Mouse (Mus musculus) CD8-positive naive resting alpha-beta T cell, adult 2 months (primary cell): ENCODE results near the gene Id3.

Experiments used
- DNase-seq, 2 experiments: peaks; one replicate each; pipeline ENCODE4 v3.0.0; 2022; ENCODE audit warnings: low read depth in 2 of 2, low spot score in 2 of 2

Id3 gene

DNA sequence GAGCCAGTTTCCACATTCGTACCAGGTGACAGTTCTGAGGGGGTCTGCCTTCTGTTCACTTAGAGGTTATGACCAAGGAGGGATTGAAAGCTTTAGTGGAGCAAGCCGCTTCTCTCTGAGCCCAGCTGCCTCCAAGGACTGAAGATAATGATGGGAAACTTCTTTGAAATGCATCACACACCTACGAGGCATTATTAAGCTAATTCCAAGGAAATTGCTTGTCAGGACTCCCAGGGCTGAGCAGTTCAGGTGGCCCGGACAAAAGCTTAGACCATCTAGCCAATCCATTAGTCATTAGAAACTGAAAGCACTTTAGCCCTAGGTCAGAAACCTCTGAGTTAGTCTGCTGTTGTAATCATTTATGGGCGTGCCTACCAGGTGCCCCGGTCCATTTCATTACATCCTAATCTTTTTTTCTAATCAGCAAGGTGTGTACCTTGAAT is 3.4 kb downstream of the Id3 start:
- no peak for DNase-seq

DNA sequence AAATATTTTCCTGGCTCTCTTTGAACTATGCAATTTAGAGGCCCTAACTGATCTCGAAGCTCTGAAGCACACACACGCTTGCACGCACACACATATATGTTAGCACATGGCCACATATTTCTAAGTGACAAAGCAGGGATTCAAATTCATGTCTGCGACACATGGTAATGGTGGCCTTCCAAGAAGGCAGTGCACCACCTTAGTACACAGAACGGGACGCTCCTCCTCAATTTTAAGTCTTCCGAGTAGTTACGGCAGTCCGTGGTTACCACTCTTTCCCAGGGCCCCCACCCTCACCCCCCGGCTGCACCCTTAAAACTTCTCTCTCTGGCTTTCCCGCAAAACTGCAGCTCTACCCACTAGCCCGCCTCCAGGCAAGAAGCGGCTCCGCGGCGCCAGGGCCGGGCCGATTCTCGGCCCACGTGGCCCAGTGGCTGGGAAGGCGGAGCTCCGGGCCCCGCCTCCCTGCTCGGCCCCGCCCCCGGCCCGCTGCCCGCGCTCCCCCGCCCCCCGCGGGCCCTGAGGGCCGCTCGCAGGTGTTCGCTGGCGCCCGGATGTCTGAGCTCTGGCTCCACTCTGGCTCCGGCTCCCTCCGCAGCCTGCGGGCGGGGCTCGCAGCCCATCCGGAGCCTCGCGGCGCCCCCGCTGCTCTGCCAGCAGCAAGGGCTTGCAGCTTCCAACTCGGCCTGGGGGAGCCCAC is 4.3 kb downstream of the Id3 start:
- peak; percentile 82 to 84 for DNase-seq

DNA sequence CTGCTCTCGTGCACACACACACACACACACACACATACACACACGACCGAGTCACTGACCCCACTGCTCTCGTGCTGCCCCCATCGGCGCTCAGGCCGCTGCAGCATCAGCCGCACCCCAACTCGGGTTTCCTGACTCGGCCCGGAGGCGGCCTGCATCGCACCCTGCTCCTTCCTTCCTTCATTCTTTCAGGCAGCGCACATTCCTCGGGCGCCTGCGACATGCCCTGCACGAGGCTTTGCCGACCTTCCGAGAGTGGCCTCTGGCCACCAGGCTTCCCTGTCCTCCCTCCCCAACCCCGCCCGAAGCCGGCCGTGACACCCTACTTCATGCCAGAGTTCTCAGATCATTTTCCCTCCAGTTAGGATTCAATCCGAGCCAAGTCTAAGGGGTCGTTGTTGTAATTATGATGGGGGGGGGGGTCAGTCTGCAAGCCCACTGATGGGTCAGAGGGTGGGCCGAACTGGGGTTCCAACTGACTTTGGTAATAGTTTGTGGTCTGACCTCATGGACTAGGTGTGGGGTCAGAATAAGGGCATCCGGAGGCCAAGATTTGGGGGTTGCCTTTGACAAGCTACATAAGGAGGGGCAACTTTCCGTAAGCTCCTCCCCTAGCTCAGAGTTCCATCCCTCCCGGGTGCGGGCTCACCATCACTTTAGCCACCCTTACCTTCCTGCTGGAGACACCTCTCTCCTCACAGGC is 5.2 kb downstream of the Id3 start:
- DNase-seq, result no peak

DNA sequence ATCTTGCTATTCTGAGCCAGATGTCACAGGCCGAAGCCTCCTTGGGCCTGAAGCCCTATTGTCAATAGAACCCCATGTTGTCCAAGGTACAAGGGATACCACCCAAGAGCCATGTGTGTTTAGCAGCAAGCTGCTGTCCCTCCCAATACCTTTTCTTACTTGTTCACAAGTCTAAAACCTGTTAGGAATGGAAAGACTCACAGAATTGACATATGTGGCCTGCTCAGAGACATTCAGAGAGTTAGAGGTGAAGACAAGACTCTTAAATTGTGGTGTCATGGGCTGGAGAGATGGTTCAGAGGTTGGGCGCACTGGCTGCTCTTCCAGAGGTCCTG is 5.7 kb downstream of the Id3 start:
- no peak for DNase-seq

DNA sequence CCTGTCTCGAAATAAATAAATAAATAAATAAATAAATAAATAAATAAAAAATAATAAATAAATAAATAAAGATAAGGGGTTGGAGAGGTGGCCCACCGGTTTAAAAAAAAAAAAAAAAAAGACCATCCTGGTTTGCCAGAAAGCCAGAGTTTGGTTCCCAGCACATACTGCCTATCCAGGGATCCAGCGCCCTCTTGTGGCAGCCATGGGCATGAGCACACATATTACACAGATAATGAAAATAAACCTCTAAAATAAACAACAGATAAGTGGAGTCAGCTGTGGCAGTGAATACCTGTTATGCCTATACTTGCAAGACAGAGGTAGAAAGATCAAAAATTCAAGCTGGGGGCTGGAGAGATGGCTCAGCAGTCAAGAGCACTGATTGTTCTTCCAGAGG is 6.4 kb downstream of the Id3 start:
- DNase-seq, result peak; percentile 35 to 58

DNA sequence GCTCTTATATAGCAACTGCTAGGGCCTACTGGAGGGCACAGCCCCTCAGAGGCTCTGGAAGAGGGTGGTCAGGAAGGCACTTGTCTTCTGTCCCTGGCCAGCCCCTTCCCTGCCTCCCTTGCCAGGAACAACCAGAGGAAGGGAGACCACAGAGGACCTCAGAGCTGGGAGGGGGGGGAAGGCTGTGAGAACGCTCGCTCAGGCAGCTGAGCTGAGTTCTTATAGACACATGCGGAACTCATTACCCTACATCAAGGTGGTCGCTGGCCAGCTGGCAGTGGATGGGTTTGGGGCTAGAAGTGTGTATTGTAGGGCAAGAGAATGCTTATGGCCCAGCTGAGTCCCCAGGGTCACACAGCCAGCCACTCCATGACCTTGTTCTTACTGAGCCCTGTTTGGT is 7.3 kb downstream of the Id3 start:
- DNase-seq, result no peak

DNA sequence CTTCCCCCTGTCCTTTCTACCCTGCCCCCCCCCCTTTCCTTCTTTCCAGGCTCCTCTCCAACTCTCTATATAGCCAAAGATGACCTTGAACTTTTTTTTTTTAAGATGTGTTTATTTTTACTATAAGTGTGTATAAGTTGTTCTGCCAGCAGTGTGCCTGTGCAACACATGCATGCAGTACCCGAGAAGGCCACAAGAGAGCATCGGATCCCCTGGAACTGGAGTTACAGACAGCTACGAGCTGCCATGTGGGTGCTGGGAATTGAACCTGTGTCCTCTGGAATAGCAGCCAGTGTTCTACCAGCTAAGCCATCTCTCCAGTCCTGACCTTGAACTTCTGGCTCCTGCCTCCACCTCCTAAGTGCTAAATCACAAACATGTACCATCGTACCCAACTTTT is 9.5 kb downstream of the Id3 start:
- DNase-seq, result no peak

DNA sequence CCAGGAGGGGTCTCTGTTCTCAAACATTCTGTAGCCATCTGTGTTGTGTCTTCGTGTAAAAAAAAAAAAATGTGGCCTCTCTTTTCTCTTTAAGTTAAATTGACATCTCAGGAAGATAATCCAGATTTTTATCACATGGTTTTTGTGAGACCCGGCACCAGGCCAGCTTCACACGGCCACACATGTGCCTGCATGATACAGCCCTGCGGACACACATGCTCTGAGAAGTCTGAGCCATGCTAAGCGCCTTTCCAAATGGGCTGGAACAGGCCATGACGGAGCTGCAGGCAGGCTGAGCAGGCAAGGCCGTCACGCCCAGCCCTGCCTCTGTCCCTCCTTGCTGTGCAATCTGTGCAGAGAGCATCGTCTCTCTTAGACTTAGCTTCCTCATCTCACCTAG is 11.2 kb downstream of the Id3 start:
- no peak for DNase-seq

DNA sequence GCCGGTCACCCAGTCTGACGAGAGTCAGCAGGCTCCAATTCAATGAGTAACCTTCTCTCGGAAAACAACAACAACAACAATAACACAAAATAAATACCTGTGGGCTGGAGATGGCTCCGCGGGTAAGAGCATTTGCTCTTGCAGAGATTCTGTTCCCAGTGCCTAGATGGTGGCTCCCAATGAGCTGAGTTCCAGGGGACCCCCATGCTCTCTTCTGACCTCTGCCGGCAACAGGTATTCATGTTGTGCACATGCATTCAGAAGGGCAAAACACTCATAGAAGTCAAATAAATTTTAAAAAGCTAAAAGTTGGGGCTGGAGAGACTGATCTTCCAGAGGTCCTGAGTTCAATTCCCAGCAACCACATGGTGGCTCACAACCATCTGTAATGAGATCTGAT is 15.2 kb downstream of the Id3 start:
- DNase-seq, result no peak

DNA sequence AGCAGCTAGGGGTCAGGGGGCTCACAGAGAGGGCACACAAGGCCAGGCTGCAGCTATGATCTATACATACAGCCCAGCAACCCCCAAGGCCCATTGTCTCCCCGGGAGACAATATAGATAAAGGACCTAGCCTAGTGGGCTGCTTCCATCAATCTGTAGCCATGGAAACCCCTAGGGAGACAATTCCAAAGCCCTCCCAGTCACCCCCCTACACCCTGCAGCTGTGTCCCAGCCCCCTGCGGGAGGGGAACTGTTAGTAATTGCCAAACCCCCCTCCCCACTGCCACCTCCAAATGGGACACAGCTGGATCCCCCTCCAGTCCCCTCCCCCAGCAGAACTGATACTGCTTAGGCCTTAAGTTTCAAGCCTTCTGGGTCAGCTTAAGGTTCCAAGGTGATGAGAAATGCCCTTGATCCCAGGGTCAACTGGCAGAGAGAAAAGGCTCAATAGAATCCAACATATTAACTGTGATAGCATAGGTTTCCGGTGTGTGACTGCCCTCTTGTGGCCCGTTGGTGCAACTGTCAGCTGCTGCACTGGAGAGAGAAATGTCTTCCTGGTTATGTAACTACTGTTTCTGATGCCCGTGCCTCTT is 16.6 kb downstream of the Id3 start:
- peak; percentile 65 to 79 for DNase-seq

DNA sequence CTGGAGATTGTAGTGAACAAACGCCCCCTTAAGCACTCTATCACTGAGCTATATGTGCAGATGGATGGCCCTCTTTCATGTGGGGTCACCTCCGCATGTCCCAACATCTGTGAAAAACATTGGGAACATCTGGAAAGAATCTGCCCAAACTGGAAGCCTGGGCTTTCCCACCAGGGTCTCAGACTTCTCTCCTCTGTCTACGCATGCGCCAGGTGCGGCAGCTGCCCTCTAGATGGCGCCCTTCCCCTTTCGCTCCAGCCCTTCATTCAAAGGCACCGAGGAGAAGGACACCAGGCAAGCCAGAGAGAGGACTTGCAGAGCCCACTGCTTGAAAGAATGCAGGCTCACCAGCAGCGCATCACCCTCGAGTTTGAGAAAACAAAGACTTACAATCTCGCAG is 20.2 kb downstream of the Id3 start:
- peak; percentile 89 to 90 for DNase-seq

DNA sequence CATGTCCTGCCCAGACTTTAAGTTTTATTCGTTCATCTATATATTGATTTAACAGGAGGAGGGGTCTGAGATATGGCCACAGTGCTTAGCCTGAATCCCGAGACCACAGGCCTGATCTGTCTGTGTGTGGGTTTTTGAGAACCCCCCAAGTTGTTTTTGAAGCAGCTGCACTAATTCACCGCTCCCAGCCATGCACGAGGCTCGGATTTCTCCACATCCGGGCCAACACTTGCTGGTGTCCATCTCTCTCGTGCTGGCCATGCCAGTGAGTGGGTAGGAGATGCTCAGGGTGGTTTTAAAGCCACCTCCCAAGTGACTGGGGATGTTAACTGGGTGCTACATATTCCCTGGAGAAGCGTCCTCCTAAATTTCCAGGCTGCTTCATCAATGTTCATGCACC is 21.7 kb downstream of the Id3 start:
- no peak for DNase-seq

DNA sequence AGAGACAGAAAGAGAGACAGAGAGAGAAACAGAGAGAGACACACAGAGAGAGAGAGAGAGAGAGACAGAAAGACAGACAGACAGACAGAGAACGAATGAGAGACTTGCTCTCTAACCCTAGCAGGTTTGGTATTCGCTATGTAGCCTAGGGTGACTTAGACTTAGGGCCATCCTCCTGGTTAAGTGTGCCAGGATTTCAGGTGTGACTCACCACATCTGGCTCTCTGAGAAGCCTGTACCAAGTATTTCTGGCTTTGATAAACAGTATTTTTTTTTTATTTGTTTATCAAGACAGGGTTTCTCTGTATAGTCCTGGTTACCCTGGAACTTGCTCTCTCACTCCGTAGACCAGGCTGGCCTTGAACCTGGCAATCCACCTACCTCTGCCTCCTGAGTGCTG is 24.4 kb downstream of the Id3 start:
- no peak for DNase-seq

DNA sequence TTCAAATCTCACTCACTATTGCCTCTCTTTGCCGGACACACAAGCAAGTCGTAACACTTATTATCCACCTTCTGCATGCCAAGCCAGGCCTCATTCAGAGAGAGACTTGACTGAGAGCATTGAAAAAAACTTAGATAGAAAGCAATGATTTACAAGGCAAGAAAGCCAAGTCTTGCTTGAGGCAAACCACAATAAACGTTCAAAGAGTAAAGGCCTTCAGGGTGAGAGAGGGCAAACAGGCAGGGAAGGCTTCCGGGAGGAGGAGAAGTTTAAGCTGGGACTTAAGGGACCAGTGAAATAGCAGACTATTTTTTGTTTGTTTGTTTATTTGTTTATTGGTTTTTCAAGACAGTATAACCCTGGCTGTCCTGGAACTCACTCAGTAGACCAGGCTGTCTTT is 27.1 kb downstream of the Id3 start:
- no peak for DNase-seq

DNA sequence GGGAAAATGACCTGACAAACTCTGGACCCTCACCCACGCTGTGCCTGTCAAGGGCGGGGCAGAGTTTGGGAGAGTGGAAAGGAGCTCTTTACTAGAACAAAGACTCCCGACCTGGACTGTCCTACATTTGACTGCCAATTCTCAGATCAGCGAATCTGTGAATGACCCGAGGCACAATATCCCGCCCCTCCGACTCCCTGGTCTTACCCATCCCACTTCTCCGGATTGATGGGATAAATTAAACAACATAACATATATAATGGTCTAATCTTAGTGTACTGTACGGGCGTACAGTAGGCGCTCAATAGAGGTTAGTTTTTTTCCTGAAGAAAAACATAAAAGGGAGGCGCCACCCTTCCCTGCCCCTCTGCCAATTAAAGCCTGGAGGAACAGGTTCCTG is 28.2 kb downstream of the Id3 start:
- no peak for DNase-seq

DNA sequence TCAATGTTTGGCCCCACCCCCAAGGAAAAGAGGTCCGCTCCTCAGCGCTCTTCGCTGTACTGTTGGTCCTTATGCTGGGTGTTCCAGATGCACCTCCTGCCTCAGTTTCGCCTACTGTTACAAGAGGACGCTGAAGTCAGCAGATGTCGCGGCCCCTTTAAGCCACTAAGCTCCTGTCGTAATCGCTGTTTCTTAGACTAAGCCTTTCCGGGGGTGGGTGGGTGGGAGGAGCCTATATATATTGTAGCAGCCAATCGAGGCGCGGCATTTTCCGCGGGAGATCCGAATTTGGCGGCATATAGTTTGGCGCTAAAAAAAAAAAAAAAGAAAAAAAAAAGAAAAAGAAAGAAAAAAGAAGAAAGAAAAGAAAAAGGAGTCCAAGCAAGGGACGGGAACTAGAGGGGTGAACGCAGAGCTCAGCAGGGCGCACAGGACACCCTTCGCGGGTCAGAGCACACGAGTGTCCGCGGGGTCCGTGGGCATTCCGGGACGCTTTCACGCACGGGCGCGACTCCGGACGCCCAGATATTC is 28.8 kb downstream of the Id3 start, which contains the start of gene E2f2:
E2f2 (plus strand) TSS at position 384 of the 531 bp plus-strand sequence.
- DNase-seq, result peak; percentile 47 to 59

DNA sequence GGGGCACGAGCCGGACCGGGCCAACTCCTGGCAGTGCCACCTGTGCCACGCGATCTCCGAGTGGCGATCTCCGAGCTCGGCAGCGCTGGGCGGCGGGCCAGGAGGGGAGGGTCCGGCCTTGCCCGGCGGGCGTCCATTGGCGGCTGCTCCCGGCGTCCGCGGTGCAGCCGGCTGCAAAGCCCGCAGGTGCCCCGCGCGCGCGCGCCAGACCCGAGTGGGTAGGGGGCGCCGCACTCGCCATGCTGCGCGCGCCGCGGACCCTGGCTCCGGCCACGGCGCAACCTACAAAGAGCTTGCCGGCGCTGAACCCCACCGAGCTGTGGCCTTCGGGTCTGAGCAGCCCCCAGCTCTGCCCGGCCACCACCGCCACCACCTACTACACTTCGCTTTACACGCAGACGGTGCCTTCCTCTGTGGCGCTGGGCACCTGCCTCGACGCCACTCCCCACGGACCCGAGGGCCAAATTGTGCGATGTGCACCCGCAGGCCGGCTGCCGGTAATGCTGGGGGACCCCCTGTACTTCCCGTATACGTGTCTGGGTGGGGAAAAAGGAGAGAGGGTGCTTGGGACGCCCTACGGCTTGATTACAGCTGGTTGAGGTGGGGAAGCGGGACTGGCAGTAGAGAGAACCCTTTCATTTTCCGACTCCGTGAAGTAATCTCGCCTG is 29.4 kb downstream of the Id3 start:
- DNase-seq, result no peak

DNA sequence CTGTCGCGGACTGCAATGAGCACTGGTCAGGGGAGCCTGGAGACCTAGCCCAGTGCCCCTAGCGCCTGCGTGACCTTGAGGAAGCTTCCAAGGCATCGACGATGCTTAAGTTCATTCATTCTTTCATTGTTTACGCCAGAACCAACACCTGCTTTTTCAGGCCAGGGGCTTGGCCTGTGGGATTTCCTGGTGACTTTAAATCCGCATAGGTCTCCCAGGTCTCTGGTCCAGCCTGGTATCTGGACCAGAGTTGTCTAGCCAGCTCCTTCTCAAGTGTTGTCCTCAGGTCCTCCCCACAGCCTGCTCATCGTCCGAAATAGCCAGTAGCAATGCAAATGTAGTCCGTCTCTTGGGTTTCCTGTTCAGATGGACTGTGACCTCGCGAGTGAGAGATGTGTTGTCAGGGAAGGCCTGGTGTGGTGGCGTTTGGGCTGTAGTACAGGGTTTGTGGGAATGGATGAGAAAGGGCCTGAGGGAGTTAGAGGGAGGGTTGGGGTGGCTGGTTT is 30.0 kb downstream of the Id3 start:
- DNase-seq, result no peak

DNA sequence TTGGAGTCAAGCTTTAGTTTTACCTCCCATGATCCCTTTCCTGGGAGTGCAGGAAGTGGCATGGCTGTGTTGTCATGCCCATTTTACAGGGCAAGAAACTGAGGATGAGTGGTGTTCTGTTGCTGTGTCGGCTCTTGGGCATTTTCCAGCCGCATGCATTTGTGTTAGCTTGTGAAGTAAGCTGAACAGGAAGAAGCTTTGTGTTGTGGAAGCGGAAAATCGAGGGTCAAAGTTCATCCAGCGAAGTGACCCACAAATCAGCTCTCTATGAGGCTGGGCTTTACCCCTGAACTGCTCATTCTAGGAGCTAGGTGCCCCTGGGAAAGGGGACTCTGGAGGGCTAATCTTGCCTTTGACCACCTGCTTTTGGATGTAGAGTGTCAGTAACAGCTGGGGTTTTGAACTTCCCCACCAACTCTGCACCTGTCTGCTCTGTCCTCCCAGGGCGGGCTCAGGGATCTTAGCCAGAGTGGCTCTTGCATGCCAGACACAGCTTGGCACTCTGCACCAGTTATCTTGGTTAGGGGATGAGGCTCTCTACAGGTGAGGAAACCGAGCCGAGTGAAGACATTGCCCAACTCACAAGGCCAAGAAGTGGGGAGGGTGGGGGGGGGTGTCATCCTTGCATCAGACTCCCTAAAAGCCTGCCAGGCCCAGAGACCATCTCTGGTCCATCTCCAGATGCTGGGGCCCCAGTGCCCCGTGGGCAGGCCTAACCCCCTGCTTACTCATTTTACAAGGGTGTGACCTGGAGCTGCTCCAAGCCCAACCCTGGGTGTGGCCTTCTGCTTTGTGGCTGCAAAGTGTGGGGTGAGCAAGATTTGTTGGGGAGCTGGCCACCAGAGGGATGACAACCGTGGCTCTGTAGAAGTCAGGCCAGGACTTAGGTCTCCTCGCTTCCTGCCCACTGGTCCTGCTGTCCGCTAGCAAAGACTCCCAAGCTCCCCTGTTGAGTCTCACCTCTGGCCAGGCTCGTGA is 31.2 kb downstream of the Id3 start:
- DNase-seq, result no peak

DNA sequence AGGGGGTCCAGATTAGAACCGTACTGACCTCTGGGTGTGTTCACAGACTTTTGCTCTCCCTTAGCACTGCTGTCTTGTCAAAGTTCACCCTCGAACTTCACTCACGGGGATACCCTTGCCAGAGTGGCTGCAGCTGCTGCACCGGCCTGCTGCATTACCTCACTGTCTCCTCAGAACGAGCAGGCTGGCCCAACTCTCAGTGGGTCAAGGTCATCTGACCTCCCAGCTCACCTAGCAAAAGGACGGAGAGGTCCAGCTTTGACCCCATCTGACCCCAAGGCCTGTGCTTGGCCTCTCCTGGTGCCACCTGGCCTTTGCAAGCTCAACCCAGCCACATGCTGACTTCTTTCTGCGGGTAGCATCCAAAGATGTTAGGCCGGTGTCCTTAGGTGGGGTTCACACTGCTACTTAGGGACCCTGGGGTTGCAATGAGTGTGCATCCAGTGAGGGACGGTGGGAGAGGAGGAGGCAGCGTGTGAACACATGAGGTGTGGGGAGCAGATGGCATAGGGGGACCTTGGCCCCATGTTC is 32.8 kb downstream of the Id3 start:
- DNase-seq, result no peak
